In genomic region chr7:113997675-113998354, GRCm38 (mm10) we compare ENCODE assay signal across 21 mouse cellular contexts.
A peak's percentile ranks its signal among the peaks of the same experiment; 100 is the strongest.
DNase-seq lines count a peak whose midpoint lies in the region; ATAC-seq and TF ChIP-seq lines count a peak whose summit lies in the region.
"Had no signal": no experiment of that assay in that cellular context is flagged by ENCODE, and none has a peak within 500 bp of the region (broad histone marks: within the 10 kb centered on the region; RNA-seq: fewer than 3 reads in every experiment).

No protein-coding gene starts in this region.

- no peak overlapping the region for H3K4me2 ChIP-seq in intestine, embryonic 15.5 days (replicated peaks)
- no peak overlapping the region for H3K4me2 ChIP-seq in intestine, postnatal 0 days (replicated peaks; ENCODE audit: low read depth)
- H3K4me2 ChIP-seq: embryonic facial prominence, embryonic 15.5 days; heart, embryonic 15.5 days; hindbrain, embryonic 12.5 days had no signal

- intact Hi-C loops in gastrocnemius, adult 2 months (cut with DNase I): no loop called here

- WGBS in intestine, embryonic 15.5 days: 61% methylated on average over 7 of the region's 7 CpGs
- WGBS in intestine, postnatal 0 days: 57% methylated on average over 7 of the region's 7 CpGs

- H3K36me3 ChIP-seq in intestine, embryonic 15.5 days: no peaks in the 10 kb centered on the region
- no peaks in the 10 kb centered on the region for H3K36me3 ChIP-seq in intestine, postnatal 0 days (ENCODE audit: control insufficient read depth, insufficient read depth)
- H3K36me3 ChIP-seq: embryonic facial prominence, embryonic 15.5 days; heart, embryonic 15.5 days; hindbrain, embryonic 12.5 days; limb, embryonic 10.5 days had no signal

- no peaks in the 10 kb centered on the region for H3K27me3 ChIP-seq in intestine, embryonic 15.5 days (replicated peaks)
- no peaks in the 10 kb centered on the region for H3K27me3 ChIP-seq in intestine, postnatal 0 days (replicated peaks; ENCODE audit: control insufficient read depth, insufficient read depth, low read length)
- H3K27me3 ChIP-seq: embryonic facial prominence, embryonic 15.5 days; heart, embryonic 15.5 days; hindbrain, embryonic 12.5 days had no signal

- peak; percentile 65 for DNase-seq in liver
- no peak for DNase-seq in lung, postnatal 25 days (ENCODE audit: low spot score)
- no peak for DNase-seq in gastrocnemius, adult 2 months
- DNase-seq: adrenal gland, postnatal 36 days; cerebellum, postnatal 14 days; lung, adult 2 months; right cerebral cortex, adult 18-20 months had no signal

- no peak overlapping the region for H3K4me3 ChIP-seq in intestine, embryonic 15.5 days (replicated peaks)
- H3K4me3 ChIP-seq in intestine, postnatal 0 days (ENCODE audit: low read depth, low read length): no peak overlapping the region
- no peak overlapping the region for H3K4me3 ChIP-seq in gastrocnemius, adult 2 months
- H3K4me3 ChIP-seq: embryonic facial prominence, embryonic 15.5 days; heart, embryonic 15.5 days; hindbrain, embryonic 12.5 days; left cerebral cortex, adult 2 months; limb, embryonic 10.5 days had no signal

- H3K9me3 ChIP-seq in intestine, embryonic 15.5 days: no peaks in the 10 kb centered on the region
- H3K9me3 ChIP-seq in intestine, postnatal 0 days (ENCODE audit: control insufficient read depth): no peaks in the 10 kb centered on the region
- H3K9me3 ChIP-seq: embryonic facial prominence, embryonic 15.5 days; heart, embryonic 15.5 days; hindbrain, embryonic 12.5 days; limb, embryonic 10.5 days had no signal

- no peak overlapping the region for H3K27ac ChIP-seq in intestine, embryonic 15.5 days
- no peak overlapping the region for H3K27ac ChIP-seq in intestine, postnatal 0 days (ENCODE audit: low read depth, low read length)
- no peak overlapping the region for H3K27ac ChIP-seq in gastrocnemius, adult 2 months
- H3K27ac ChIP-seq: embryonic facial prominence, embryonic 15.5 days; heart, embryonic 15.5 days; hindbrain, embryonic 12.5 days; kidney, postnatal 0 days; left cerebral cortex, adult 2 months; limb, embryonic 10.5 days; macrophage had no signal

- TF ChIP-seq CTCF in intestine, postnatal 0 days (IDR thresholded peaks at IDR 0.05; ENCODE audit: low read depth): no peak
- no peak for TF ChIP-seq CTCF in gastrocnemius, adult 2 months (IDR thresholded peaks at IDR 0.05)

- H3K9ac ChIP-seq in intestine, embryonic 15.5 days: no peak overlapping the region
- H3K9ac ChIP-seq in intestine, postnatal 0 days (ENCODE audit: low read depth, low read length): no peak overlapping the region
- H3K9ac ChIP-seq: embryonic facial prominence, embryonic 15.5 days; heart, embryonic 15.5 days; hindbrain, embryonic 12.5 days had no signal

- ATAC-seq in intestine, embryonic 15.5 days: peak; percentile 56
- no peak for ATAC-seq in intestine, postnatal 0 days
- ATAC-seq in common myeloid progenitor, adult 5-6 weeks (replicated peaks; ENCODE audit: low read depth, poor library complexity, severe bottlenecking): peak; percentile 32; the same call in 1 of the 2 replicates
- ATAC-seq in megakaryocyte progenitor cell, adult 5-6 weeks (replicated peaks; ENCODE audit: poor library complexity): peak; percentile 74
- ATAC-seq: forebrain, embryonic 14.5 days; inflammation-experienced regulatory T-cells, adult 6 months; midbrain, embryonic 16.5 days had no signal

- H3K4me1 ChIP-seq in intestine, embryonic 15.5 days (replicated peaks): no peaks in the 10 kb centered on the region
- H3K4me1 ChIP-seq in intestine, postnatal 0 days (replicated peaks; ENCODE audit: control insufficient read depth, insufficient read depth, low read length): no peaks in the 10 kb centered on the region
- H3K4me1 ChIP-seq: embryonic facial prominence, embryonic 15.5 days; heart, embryonic 15.5 days; limb, embryonic 10.5 days had no signal
